Mouse (Mus musculus) kidney, adult 2 months (tissue): ENCODE data around the gene Gm45208. TPM values are rescaled to one million over a fixed set of nuclear protein-coding genes. Genes with fewer than 3 reads are reported as not detected.
"Not testable (repeated sequence)": the region's sequence is repeated elsewhere in the genome, so short reads cannot be mapped to it uniquely, and the experiment has no call there.

Experiments used
- DNase-seq: peaks from one replicate; pipeline ENCODE4 v3.0.0; 2021
- H3K27ac ChIP-seq: fragments of 200-500 bp; 2 replicates; pipeline ENCODE4 v1.5.1; 2012; ENCODE audit warnings: low read depth, low read length, control low read depth, inconsistent platforms; ENCODE audit not compliant: insufficient read depth
- H3K27me3 ChIP-seq: fragments of 200-500 bp; replicated peaks from 2 replicates; pipeline ENCODE4 v1.6.1; 2012; ENCODE audit warnings: mild to moderate bottlenecking, moderate library complexity, low read length, inconsistent platforms; ENCODE audit not compliant: control insufficient read depth, insufficient read depth
- H3K36me3 ChIP-seq: fragments of 200-500 bp; 2 replicates; pipeline ENCODE4 v1.6.1; 2012; ENCODE audit warnings: mild to moderate bottlenecking, moderate library complexity, low read length, inconsistent platforms; ENCODE audit not compliant: control insufficient read depth, insufficient read depth
- H3K4me1 ChIP-seq: fragments of 200-500 bp; 2 replicates; pipeline ENCODE4 v1.6.1; 2011; ENCODE audit warnings: low read length; ENCODE audit not compliant: control insufficient read depth, insufficient read depth
- H3K4me3 ChIP-seq: fragments of 200-500 bp; 2 replicates; pipeline ENCODE4 v1.5.1; 2011; ENCODE audit warnings: mild to moderate bottlenecking, low read depth, low read length, control low read depth; ENCODE audit not compliant: insufficient read depth
- CTCF ChIP-seq: fragments of 200-500 bp; conservative IDR thresholded peaks from 2 replicates; pipeline ENCODE4 v1.5.1; 2011; ENCODE audit warnings: low read depth, mild to moderate bottlenecking, control low read depth, low read length, moderate library complexity, mixed read lengths; ENCODE audit not compliant: insufficient read depth, insufficient read length
- POLR2A ChIP-seq: fragments of 200-500 bp; IDR thresholded peaks from one replicate; pipeline ENCODE4 v1.6.1; 2011; ENCODE audit warnings: low read depth, low read length, control low read depth
- WGBS: fragments of 180-500 bp; shearing (Covaris S2); methylation state at CpG from one replicate; pipeline ENCODE4 v1.1.7; 2018; 5-methylcytosine and 5-hydroxymethylcytosine counted together
- polyA plus RNA-seq: library from polyadenylated mRNA; depleted of rRNA; stranded (reverse); fragments of >200 nt; gene quantifications from 2 replicates; pipeline ENCODE4 v1.2.3, GENCODE M21; 2012

Gm45208 gene
- polyA plus RNA-seq, 1 experiment: 0.28 TPM

DNA sequence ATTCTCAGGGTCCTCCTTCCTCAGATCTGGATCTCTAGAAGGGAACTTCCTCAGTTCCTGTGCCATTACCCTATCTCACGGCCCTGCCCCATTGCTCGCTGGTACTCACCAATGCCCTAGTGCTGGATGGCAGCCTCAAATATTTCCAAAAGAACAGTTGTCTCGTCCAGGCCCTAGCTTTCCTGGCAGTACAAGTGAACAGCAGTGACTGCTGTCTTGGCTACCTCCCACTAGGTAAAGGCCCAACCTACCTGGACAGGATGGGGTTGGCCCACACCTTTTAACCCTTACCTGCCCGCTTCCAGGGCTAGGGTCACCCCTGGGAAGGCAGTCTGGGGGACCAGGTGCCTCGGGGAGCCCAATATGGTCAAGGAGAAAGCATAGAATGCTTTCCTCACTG is 19.1 kb downstream of the Gm45208 start:
- TF ChIP-seq CTCF (no peak), POLR2A (no peak)
- Histone ChIP-seq H3K4me1 (no peaks in the 10 kb centered on the region), H3K36me3 (no peaks in the 10 kb centered on the region), H3K27ac (peak overlapping the region; percentile 85), H3K4me3 (peak overlapping the region; percentile 57), H3K27me3 (no peaks in the 10 kb centered on the region)
- no peak for DNase-seq
- 62% methylated on average over 5 of the region's 5 CpGs for WGBS

DNA sequence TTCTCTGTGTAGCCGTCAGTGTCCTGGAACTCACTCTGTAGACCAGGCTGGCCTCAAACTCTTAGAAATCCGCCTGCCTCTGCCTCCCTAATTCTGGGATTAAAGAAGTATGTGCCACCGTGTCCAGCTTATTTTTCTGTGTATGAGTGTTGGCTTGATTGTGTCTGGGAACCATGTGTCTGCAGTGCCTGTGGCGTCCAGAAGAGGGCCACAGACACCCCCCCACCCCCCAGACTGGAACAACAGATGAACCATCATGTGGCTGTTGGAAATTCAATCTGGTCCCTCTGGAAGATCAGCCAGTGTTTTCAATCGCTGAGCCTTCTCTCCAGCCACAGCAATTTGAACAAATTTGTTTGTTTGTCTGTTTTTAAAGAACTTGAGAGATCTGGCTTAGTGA is 21.4 kb downstream of the Gm45208 start:
- no peak overlapping the region for H3K4me3 ChIP-seq
- DNase-seq: no peak
- peak; percentile 39 for TF ChIP-seq CTCF
- no peak for TF ChIP-seq POLR2A
- no peak overlapping the region for H3K27ac ChIP-seq
- no peaks in the 10 kb centered on the region for H3K36me3 ChIP-seq
- no peaks in the 10 kb centered on the region for H3K27me3 ChIP-seq
- 55% methylated on average over 5 of the region's 5 CpGs for WGBS
- no peaks in the 10 kb centered on the region for H3K4me1 ChIP-seq

DNA sequence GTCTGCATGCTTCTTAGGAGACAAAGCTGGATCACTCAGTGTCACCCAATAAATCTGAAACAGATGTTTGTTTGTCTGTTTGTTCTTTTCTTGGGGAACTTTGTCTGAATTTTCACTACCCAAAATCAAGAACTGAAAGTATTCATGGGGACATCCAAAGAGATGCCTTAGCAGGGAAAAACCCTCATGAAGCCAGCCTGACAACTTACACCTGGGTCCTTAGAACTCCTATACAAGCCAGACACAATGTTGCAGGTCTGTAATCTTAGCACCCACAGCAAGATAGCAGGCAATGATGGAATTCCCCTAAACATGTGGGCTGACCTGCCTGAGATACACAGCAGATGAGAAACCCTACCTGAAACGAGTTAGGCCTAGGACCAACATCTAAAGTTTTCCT is 22.9 kb downstream of the Gm45208 start:
- no peaks in the 10 kb centered on the region for H3K36me3 ChIP-seq
- H3K4me3 ChIP-seq: no peak overlapping the region
- TF ChIP-seq CTCF: no peak
- H3K27ac ChIP-seq: no peak overlapping the region
- no peaks in the 10 kb centered on the region for H3K27me3 ChIP-seq
- DNase-seq: no peak
- no peaks in the 10 kb centered on the region for H3K4me1 ChIP-seq
- WGBS: 43% methylated on average over 1 of the region's 1 CpGs

DNA sequence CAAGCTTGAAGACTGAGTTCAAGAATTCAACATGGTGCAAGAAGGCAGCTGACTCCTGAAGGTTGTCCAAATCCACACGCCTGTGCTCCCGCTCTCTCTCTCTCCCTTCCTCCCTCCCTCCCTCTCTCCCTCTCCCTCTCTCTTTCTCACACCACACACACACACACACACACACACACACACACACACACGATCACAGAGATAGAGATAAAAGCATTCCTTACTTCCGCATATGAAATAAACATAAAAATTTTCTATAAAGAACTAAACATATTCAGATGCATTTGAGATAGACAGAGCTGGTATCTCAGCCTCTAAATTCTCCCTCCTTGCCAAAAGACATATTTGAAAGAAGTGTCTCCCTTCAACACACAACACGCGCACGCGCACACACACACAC is 23.4 kb downstream of the Gm45208 start:
- 78% methylated on average over 8 of the region's 8 CpGs for WGBS
- TF ChIP-seq POLR2A (no peak), CTCF (no peak)
- no peaks in the 10 kb centered on the region for H3K27me3 ChIP-seq
- H3K4me3 ChIP-seq: no peak overlapping the region
- H3K27ac ChIP-seq: no peak overlapping the region
- H3K4me1 ChIP-seq: no peaks in the 10 kb centered on the region
- no peaks in the 10 kb centered on the region for H3K36me3 ChIP-seq
- DNase-seq: no peak

DNA sequence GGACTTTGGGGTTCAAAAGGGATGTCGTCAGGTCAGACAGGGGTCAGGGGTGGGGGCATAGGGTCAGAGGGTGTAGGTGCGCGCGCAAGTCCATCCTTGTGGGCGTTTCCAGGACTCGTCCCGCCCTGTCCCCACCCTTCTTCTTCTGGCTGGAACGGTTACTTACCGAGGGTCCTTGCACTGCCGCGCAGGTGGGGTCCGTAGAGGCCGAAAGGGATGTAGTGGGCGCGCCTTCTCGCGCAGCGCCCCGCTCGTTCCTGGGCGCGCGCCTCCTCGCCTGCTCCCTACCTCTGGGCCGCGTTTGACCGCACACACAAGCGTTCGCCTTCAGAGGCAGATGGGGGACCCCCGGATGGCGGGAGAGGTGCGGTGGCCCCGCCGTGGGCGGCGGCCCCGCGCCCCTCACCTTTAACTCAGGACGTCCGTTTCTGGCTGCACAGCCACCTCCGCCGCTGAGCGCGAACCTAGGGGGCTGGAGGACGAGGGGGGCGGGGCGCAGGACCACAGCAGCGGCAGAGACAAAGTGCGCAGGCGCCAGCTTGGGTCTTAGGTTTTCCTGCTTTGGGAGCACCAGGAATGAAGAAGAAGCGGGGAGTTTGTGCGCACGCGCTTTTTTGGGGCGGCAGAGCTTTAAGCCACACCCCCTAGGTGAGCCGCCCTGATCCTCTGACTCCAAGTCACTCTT is 28.5 kb downstream of the Gm45208 start, which contains the start of gene Ccdc120:
Gene Ccdc120, minus strand, starts transcription at position 474 of the 685 bp plus-strand sequence.
- H3K4me3 ChIP-seq: peak within 1 kb of the TSS; percentile 62
- no peaks in the 10 kb centered on the region for H3K27me3 ChIP-seq
- WGBS: under 1% methylated on average over 48 of the region's 56 CpGs
- no peak within 1 kb of the TSS for H3K27ac ChIP-seq
- H3K36me3 ChIP-seq: no peaks in the 10 kb centered on the region
- peaks cover 3% of the 10 kb centered on the region; the same call in 1 of the 2 replicates for H3K4me1 ChIP-seq
- DNase-seq: peak; percentile 79
- TF ChIP-seq CTCF: no peak
- no peak for TF ChIP-seq POLR2A

DNA sequence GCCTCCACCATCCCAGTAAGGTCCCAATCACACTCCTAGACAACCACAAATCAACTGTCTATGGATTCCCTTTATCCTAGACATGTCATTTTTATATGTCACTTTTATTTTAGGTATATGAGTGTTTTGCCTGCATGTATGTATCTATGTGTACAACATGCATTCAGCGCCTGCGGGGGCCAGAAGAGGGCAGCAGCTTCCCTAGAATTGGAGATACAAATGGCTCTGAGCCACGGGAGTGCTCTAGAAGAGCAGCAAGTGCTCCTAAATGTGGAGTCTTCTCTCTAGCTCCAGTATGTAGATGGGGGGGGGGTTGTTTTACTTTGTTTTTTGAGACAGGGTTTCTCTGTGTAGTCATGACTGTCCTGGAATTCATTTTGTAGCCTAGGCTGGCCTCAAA is 31.6 kb downstream of the Gm45208 start:
- 5% methylated on average over 3 of the region's 3 CpGs for WGBS
- H3K27me3 ChIP-seq, H3K4me1 ChIP-seq, H3K4me3 ChIP-seq, H3K27ac ChIP-seq, H3K36me3 ChIP-seq: not testable (repeated sequence)
- TF ChIP-seq CTCF: peak; percentile 22; the same call in 1 of the 2 replicates
- DNase-seq: peak; percentile 54

DNA sequence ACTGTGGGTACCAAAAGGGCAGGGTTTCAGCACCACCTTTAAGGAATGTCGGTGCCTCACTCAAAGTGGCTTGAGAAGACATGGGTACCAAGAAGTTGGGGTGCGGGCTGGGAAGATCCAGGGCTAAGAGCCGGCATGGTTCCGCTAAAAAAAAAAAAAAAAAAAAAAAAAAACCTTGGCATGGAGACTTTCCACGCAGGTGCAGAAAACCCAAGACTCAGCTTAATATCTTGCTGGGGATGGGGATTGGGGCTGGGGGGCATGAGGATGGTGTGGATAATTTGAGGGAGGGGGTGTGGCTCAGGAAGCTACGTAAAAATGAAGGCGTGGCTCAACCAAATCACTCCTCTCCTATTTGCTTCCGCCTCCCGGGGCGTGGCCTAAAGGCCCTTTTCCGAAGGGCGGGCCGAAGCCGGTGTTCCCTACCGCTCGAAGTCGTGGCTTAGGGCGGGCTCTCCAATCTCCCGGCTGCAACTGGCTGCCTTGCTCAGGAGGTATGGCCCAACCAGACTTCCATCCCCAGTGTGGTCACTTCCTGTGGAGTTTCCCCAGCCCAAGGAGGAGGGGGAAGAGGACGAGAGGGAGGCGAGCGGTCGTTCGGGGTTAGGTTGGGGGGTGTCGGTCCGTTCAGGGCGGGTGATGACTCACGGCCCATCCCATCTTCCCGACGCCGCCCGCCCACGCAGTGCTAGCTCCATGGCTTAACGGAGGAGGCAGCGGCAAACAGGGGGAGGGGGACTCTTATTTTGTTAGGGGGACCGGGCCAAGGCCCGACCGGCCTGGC is 40.3 kb downstream of the Gm45208 start, which contains the start of gene Tfe3:
Gene Tfe3, plus strand, starts transcription at position 424 of the 784 bp plus-strand sequence.
- Histone ChIP-seq H3K36me3 (no peaks in the 10 kb centered on the region), H3K27me3 (no peaks in the 10 kb centered on the region), H3K4me3 (peak within 1 kb of the TSS; percentile 80), H3K27ac (peak within 1 kb of the TSS; percentile 51), H3K4me1 (peaks cover 3% of the 10 kb centered on the region; the same call in 1 of the 2 replicates)
- peak; percentile 96 for DNase-seq
- TF ChIP-seq CTCF (no peak), POLR2A (peak; percentile 54)
- 2% methylated on average over 33 of the region's 38 CpGs for WGBS
